Mouse (Mus musculus) liver, embryonic 14.5 days (tissue): ENCODE data around the gene Prkar2b.

Experiments used
- CTCF ChIP-seq: IDR thresholded peaks from 2 replicates; pipeline ENCODE4 v1.5.1; 2016; ENCODE audit warnings: antibody characterized with exemption, low read depth, control low read depth
- EP300 ChIP-seq: IDR thresholded peaks from 2 replicates; pipeline ENCODE4 v1.6.1; 2016; ENCODE audit warnings: antibody characterized with exemption, low read depth

DNA sequence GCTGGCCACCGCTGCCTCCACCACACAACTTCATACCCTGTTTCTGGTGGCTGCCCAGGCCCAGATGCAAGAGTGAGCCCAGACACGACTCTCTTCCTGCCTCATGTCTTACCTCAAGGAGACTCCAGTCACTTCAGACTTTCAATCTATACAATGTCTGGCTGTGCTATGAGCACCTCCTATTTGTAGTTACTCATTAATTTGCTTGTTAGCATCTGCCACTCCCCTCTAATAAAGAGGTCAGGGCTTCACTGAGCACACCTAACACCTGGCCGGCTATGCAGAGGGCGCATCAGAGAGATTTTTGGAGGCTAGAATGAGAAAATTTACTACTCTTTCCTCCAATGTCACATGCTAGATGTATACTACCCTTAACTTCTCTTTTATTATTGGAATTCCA is 70.5 kb downstream of the Prkar2b start:
- TF ChIP-seq CTCF, result no peak
- no peak for TF ChIP-seq EP300
